In genomic region chr5:77443889-77444573, GRCm38 (mm10) we compare ENCODE assay signal across 19 mouse cellular contexts. TPM values are rescaled to one million over a fixed set of nuclear protein-coding genes. Genes with fewer than 3 reads are reported as not detected.
DNase-seq lines count a peak whose midpoint lies in the region; ATAC-seq lines count a peak whose summit lies in the region.
"Had no signal": no experiment of that assay in that cellular context is flagged by ENCODE, and none has a peak within 500 bp of the region (broad histone marks: within the 10 kb centered on the region; RNA-seq: fewer than 3 reads in every experiment).

No protein-coding gene starts in this region.

- H3K27me3 ChIP-seq in forebrain, embryonic 16.5 days (replicated peaks; ENCODE audit: control insufficient read depth, insufficient read depth, low read length) = no peaks in the 10 kb centered on the region
- H3K27me3 ChIP-seq in forebrain, embryonic 10.5 days (ENCODE audit: poor library complexity, severe bottlenecking) = no peaks in the 10 kb centered on the region
- no peaks in the 10 kb centered on the region for H3K27me3 ChIP-seq in kidney, embryonic 16.5 days (ENCODE audit: insufficient read depth, low read length)
- H3K27me3 ChIP-seq in liver, embryonic 12.5 days (replicated peaks) = no peaks in the 10 kb centered on the region
- H3K27me3 ChIP-seq: intestine, embryonic 15.5 days had no signal

- WGBS in forebrain, embryonic 16.5 days = 57% methylated on average over 8 of the region's 8 CpGs
- 80% methylated on average over 8 of the region's 8 CpGs for WGBS in forebrain, embryonic 10.5 days
- 81% methylated on average over 8 of the region's 8 CpGs for WGBS in kidney, embryonic 16.5 days
- WGBS in liver, embryonic 12.5 days (ENCODE audit: insufficient replicate concordance) = 76% methylated on average over 8 of the region's 8 CpGs

- H3K4me2 ChIP-seq in forebrain, embryonic 16.5 days (ENCODE audit: low read length) = no peak overlapping the region
- no peak overlapping the region for H3K4me2 ChIP-seq in kidney, embryonic 16.5 days (replicated peaks; ENCODE audit: low read depth, low read length)
- H3K4me2 ChIP-seq in liver, embryonic 12.5 days = no peak overlapping the region
- H3K4me2 ChIP-seq: hindbrain, embryonic 14.5 days; intestine, embryonic 15.5 days had no signal

- H3K9ac ChIP-seq in forebrain, embryonic 16.5 days (replicated peaks; ENCODE audit: low read depth, low read length) = no peak overlapping the region
- no peak overlapping the region for H3K9ac ChIP-seq in kidney, embryonic 16.5 days (replicated peaks; ENCODE audit: low read length)
- H3K9ac ChIP-seq in liver, embryonic 12.5 days = no peak overlapping the region
- H3K9ac ChIP-seq: hindbrain, embryonic 14.5 days; intestine, embryonic 15.5 days had no signal

- no peak overlapping the region for H3K27ac ChIP-seq in forebrain, embryonic 16.5 days (ENCODE audit: low read length)
- H3K27ac ChIP-seq in forebrain, embryonic 10.5 days = no peak overlapping the region
- peak overlapping the region; percentile 56 for H3K27ac ChIP-seq in kidney, embryonic 16.5 days (ENCODE audit: low read length)
- no peak overlapping the region for H3K27ac ChIP-seq in liver, embryonic 12.5 days
- H3K27ac ChIP-seq: embryonic facial prominence, embryonic 10.5 days; gastrocnemius, adult 2 months; heart, embryonic 10.5 days; hindbrain, embryonic 14.5 days; intestine, embryonic 15.5 days had no signal

- no peak overlapping the region for H3K4me3 ChIP-seq in forebrain, embryonic 16.5 days (replicated peaks; ENCODE audit: low read length)
- no peak overlapping the region for H3K4me3 ChIP-seq in forebrain, embryonic 10.5 days
- H3K4me3 ChIP-seq in kidney, embryonic 16.5 days (ENCODE audit: low read length) = no peak overlapping the region
- H3K4me3 ChIP-seq in liver, embryonic 12.5 days = no peak overlapping the region
- H3K4me3 ChIP-seq: embryonic facial prominence, embryonic 10.5 days; gastrocnemius, adult 2 months; heart, embryonic 10.5 days; intestine, embryonic 15.5 days had no signal

- no peak for DNase-seq in forebrain, embryonic 10.5 days (ENCODE audit: extremely low spot score, low spot score)
- DNase-seq in kidney, adult 8-10 months = no peak
- DNase-seq: adrenal gland, adult 8-10 months; adrenal gland, postnatal 36 days; cerebellum, adult 2 months; cerebellum, postnatal 10 days; gastrocnemius, adult 2 months; gastrocnemius, postnatal 25 days; heart, adult 18-20 months; heart, postnatal 14 days had no signal

- peak; percentile 36; the same call in 1 of the 2 replicates for ATAC-seq in forebrain, embryonic 16.5 days
- ATAC-seq in kidney, embryonic 16.5 days (ENCODE audit: low FRiP score, low TSS enrichment) = no peak
- ATAC-seq in megakaryocyte progenitor cell, adult 5-6 weeks (replicated peaks; ENCODE audit: poor library complexity) = 0 out of 2 replicates have a peak, but pooled peaks have one; percentile 23
- ATAC-seq in erythroid progenitor cell, adult 5-6 weeks (replicated peaks; ENCODE audit: low FRiP score, poor library complexity, severe bottlenecking) = no peak
- ATAC-seq in liver, embryonic 12.5 days = no peak
- ATAC-seq: intestine, embryonic 15.5 days had no signal

- no peaks in the 10 kb centered on the region for H3K4me1 ChIP-seq in forebrain, embryonic 16.5 days (replicated peaks; ENCODE audit: control insufficient read depth, insufficient read depth, low read length)
- H3K4me1 ChIP-seq in forebrain, embryonic 10.5 days = peaks cover 15% of the 10 kb centered on the region
- H3K4me1 ChIP-seq in kidney, embryonic 16.5 days (ENCODE audit: insufficient read depth, low read length) = no peaks in the 10 kb centered on the region
- no peaks in the 10 kb centered on the region for H3K4me1 ChIP-seq in liver, embryonic 12.5 days
- H3K4me1 ChIP-seq: embryonic facial prominence, embryonic 10.5 days; heart, embryonic 10.5 days; intestine, embryonic 15.5 days had no signal

- no peaks in the 10 kb centered on the region for H3K9me3 ChIP-seq in forebrain, embryonic 16.5 days (ENCODE audit: control insufficient read depth, low read length)
- H3K9me3 ChIP-seq in forebrain, embryonic 10.5 days = no peaks in the 10 kb centered on the region
- H3K9me3 ChIP-seq in kidney, embryonic 16.5 days (ENCODE audit: low read length) = no peaks in the 10 kb centered on the region
- H3K9me3 ChIP-seq in liver, embryonic 12.5 days (replicated peaks) = no peaks in the 10 kb centered on the region
- H3K9me3 ChIP-seq: embryonic facial prominence, embryonic 10.5 days; heart, embryonic 10.5 days; intestine, embryonic 15.5 days had no signal

- H3K36me3 ChIP-seq in forebrain, embryonic 16.5 days (ENCODE audit: control insufficient read depth, insufficient read depth) = no peaks in the 10 kb centered on the region
- H3K36me3 ChIP-seq in forebrain, embryonic 10.5 days (replicated peaks) = no peaks in the 10 kb centered on the region
- H3K36me3 ChIP-seq in kidney, embryonic 16.5 days (ENCODE audit: insufficient read depth, low read length) = no peaks in the 10 kb centered on the region
- no peaks in the 10 kb centered on the region for H3K36me3 ChIP-seq in liver, embryonic 12.5 days
- H3K36me3 ChIP-seq: embryonic facial prominence, embryonic 10.5 days; heart, embryonic 10.5 days; intestine, embryonic 15.5 days had no signal

RNA-seq across cellular contexts. Expression of gene Igfbp7, which starts 36.2 kb away (rescaled TPM):
- polyA plus RNA-seq in forebrain, embryonic 16.5 days (2015; fragmentation: Nextera tagmentation; extraction: Ambion mirVana) = 55.8 and 58.1 TPM in 2 replicates
- 4.4 and 5.1 TPM in 2 replicates for polyA plus RNA-seq in forebrain, embryonic 10.5 days (2016; fragmentation: Nextera tagmentation; extraction: Ambion mirVana)
- polyA plus RNA-seq in kidney, embryonic 16.5 days (2015; fragmentation: Nextera tagmentation; extraction: Ambion mirVana) = 455 and 475 TPM in 2 replicates
- total RNA-seq in megakaryocyte progenitor cell, adult 5-6 weeks (2015) = 0.96 and 1.5 TPM in 2 replicates
- total RNA-seq in megakaryocyte progenitor cell, adult 5-6 weeks (2017) = 0.44 and 0.79 TPM in 2 replicates
- total RNA-seq in erythroid progenitor cell, adult 5-6 weeks (2015; ENCODE audit: low replicate concordance) = 3.8 and 7.6 TPM in 2 replicates
- total RNA-seq in erythroid progenitor cell, adult 5-6 weeks (2017; ENCODE audit: low replicate concordance) = 0.90 TPM in 1 of 2 replicates, not detected in the other
- polyA plus RNA-seq in liver, embryonic 12.5 days (2016; fragmentation: Nextera tagmentation; extraction: Ambion mirVana) = 13.4 and 14.2 TPM in 2 replicates

Comparison
In these comparisons a context has a peak if more than half of its experiments do, and no peak if none do; other contexts are left out.
1. ATAC-seq: peak in forebrain, embryonic 16.5 days (single experiment) and megakaryocyte progenitor cell, adult 5-6 weeks (single experiment); none in kidney, embryonic 16.5 days (single experiment), erythroid progenitor cell, adult 5-6 weeks (single experiment) and liver, embryonic 12.5 days (single experiment).